ENCODE assay signal across 9 mouse cellular contexts in genomic region chr3:96236834-96237334, GRCm38 (mm10). TPM values are rescaled to one million over a fixed set of nuclear protein-coding genes. Genes with fewer than 3 reads are reported as not detected.
DNase-seq lines count a peak whose midpoint lies in the region; ATAC-seq lines count a peak whose summit lies in the region.
"Had no signal": no experiment of that assay in that cellular context is flagged by ENCODE, and none has a peak within 500 bp of the region (broad histone marks: within the 10 kb centered on the region; RNA-seq: fewer than 3 reads in every experiment).

No protein-coding gene starts in this region.

- H3K4me3 ChIP-seq in megakaryocyte, embryonic 14.5 days (replicated peaks) = peak overlapping the region; percentile 91
- peak overlapping the region; percentile 59 for H3K4me3 ChIP-seq in forebrain, embryonic 10.5 days
- H3K4me3 ChIP-seq in limb, embryonic 12.5 days (replicated peaks) = peak overlapping the region; percentile 41
- H3K4me3 ChIP-seq in stomach, embryonic 16.5 days (replicated peaks; ENCODE audit: low read length) = peak overlapping the region; percentile 58

- peak overlapping the region; percentile 93 for H3K27ac ChIP-seq in forebrain, embryonic 10.5 days
- peak overlapping the region; percentile 84 for H3K27ac ChIP-seq in limb, embryonic 12.5 days
- H3K27ac ChIP-seq in stomach, embryonic 16.5 days (ENCODE audit: low read length) = 0 out of 2 replicates have a peak overlapping the region, but pooled peaks have one; percentile 31

- peaks cover 2% of the 10 kb centered on the region for H3K36me3 ChIP-seq in megakaryocyte, embryonic 14.5 days (replicated peaks; ENCODE audit: low read length)
- H3K36me3 ChIP-seq in forebrain, embryonic 10.5 days (replicated peaks) = no peaks in the 10 kb centered on the region
- H3K36me3 ChIP-seq in limb, embryonic 12.5 days = no peaks in the 10 kb centered on the region
- H3K36me3 ChIP-seq in stomach, embryonic 16.5 days (ENCODE audit: control insufficient read depth, insufficient read depth, low read length) = no peaks in the 10 kb centered on the region

- no peaks in the 10 kb centered on the region for H3K27me3 ChIP-seq in megakaryocyte, embryonic 14.5 days (replicated peaks)
- H3K27me3 ChIP-seq in forebrain, embryonic 10.5 days (ENCODE audit: poor library complexity, severe bottlenecking) = no peaks in the 10 kb centered on the region
- H3K27me3 ChIP-seq in limb, embryonic 12.5 days = no peaks in the 10 kb centered on the region
- no peaks in the 10 kb centered on the region for H3K27me3 ChIP-seq in stomach, embryonic 16.5 days (ENCODE audit: control insufficient read depth, insufficient read depth, low read length)

- H3K4me2 ChIP-seq in limb, embryonic 12.5 days = peak overlapping the region; percentile 56
- peak overlapping the region; percentile 71 for H3K4me2 ChIP-seq in stomach, embryonic 16.5 days (ENCODE audit: low read depth, low read length)

- WGBS in forebrain, embryonic 10.5 days = 86% methylated on average over 4 of the region's 4 CpGs
- WGBS in limb, embryonic 12.5 days = 72% methylated on average over 4 of the region's 4 CpGs
- 75% methylated on average over 4 of the region's 4 CpGs for WGBS in stomach, embryonic 16.5 days

- H3K4me1 ChIP-seq in megakaryocyte, embryonic 14.5 days = peaks cover 38% of the 10 kb centered on the region
- peaks cover 28% of the 10 kb centered on the region for H3K4me1 ChIP-seq in forebrain, embryonic 10.5 days
- peaks cover 20% of the 10 kb centered on the region for H3K4me1 ChIP-seq in limb, embryonic 12.5 days (replicated peaks)
- peaks cover 19% of the 10 kb centered on the region for H3K4me1 ChIP-seq in stomach, embryonic 16.5 days (ENCODE audit: control insufficient read depth, insufficient read depth, low read length)

- peak overlapping the region; percentile 66 for H3K9ac ChIP-seq in limb, embryonic 12.5 days (replicated peaks)
- peak overlapping the region; percentile 77 for H3K9ac ChIP-seq in stomach, embryonic 16.5 days (ENCODE audit: low read length)

- ATAC-seq in megakaryocyte, adult 5-6 weeks (ENCODE audit: poor library complexity, severe bottlenecking) = no peak
- ATAC-seq in limb, embryonic 12.5 days (ENCODE audit: insufficient number of reproducible peaks, insufficient read depth, low FRiP score, low TSS enrichment, low read depth) = no peak
- ATAC-seq in stomach, embryonic 16.5 days (ENCODE audit: insufficient read depth, low FRiP score) = no peak

- no peaks in the 10 kb centered on the region for H3K9me3 ChIP-seq in megakaryocyte, embryonic 14.5 days
- H3K9me3 ChIP-seq in forebrain, embryonic 10.5 days = no peaks in the 10 kb centered on the region
- H3K9me3 ChIP-seq in limb, embryonic 12.5 days = no peaks in the 10 kb centered on the region
- no peaks in the 10 kb centered on the region for H3K9me3 ChIP-seq in stomach, embryonic 16.5 days (replicated peaks; ENCODE audit: control insufficient read depth, low read length)

- DNase-seq in forebrain, embryonic 10.5 days (ENCODE audit: extremely low spot score, low spot score) = peak; percentile 38
- no peak for DNase-seq in layer of hippocampus, adult 9-11 months
- no peak for DNase-seq in lung, adult 18-20 months
- DNase-seq: right cerebral cortex, adult 18-20 months had no signal

RNA-seq across cellular contexts. Expression of gene Hist2h3c2, which starts 2.0 kb away (rescaled TPM):
- 50.2 and 139 TPM in 2 replicates for polyA plus RNA-seq in megakaryocyte, embryonic 14.5 days (2012; ENCODE audit: insufficient read depth, low replicate concordance)
- 319 and 351 TPM in 2 replicates for total RNA-seq in megakaryocyte, adult 5-6 weeks (2015)
- 146 and 157 TPM in 2 replicates for total RNA-seq in megakaryocyte, adult 5-6 weeks (2017)
- 5.9 and 6.4 TPM in 2 replicates for polyA plus RNA-seq in forebrain, embryonic 10.5 days (2016; fragmentation: Nextera tagmentation; extraction: Ambion mirVana)
- 9.0 and 11.9 TPM in 2 replicates for polyA plus RNA-seq in limb, embryonic 12.5 days (2016; fragmentation: Nextera tagmentation; extraction: Ambion mirVana)
- polyA plus RNA-seq in stomach, embryonic 16.5 days (2015; fragmentation: Nextera tagmentation; extraction: Ambion mirVana) = 2.6 TPM in 1 of 2 replicates, not detected in the other

RNA-seq across cellular contexts. Expression of gene Hist2h2aa2, which starts 3.2 kb away (rescaled TPM):
- 947 and 1,036 TPM in 2 replicates for polyA plus RNA-seq in megakaryocyte, embryonic 14.5 days (2012; ENCODE audit: insufficient read depth, low replicate concordance)
- 98.2 and 115 TPM in 2 replicates for total RNA-seq in megakaryocyte, adult 5-6 weeks (2015)
- not detected in 2 replicates for total RNA-seq in megakaryocyte, adult 5-6 weeks (2017)
- 19.2 and 34.4 TPM in 2 replicates for polyA plus RNA-seq in forebrain, embryonic 10.5 days (2016; fragmentation: Nextera tagmentation; extraction: Ambion mirVana)
- 50.0 and 66.0 TPM in 2 replicates for polyA plus RNA-seq in limb, embryonic 12.5 days (2016; fragmentation: Nextera tagmentation; extraction: Ambion mirVana)
- 49.4 and 53.3 TPM in 2 replicates for polyA plus RNA-seq in stomach, embryonic 16.5 days (2015; fragmentation: Nextera tagmentation; extraction: Ambion mirVana)

RNA-seq across cellular contexts. Expression of gene Hist2h2aa1, which starts 8.4 kb away (rescaled TPM):
- 57.2 and 67.0 TPM in 2 replicates for polyA plus RNA-seq in megakaryocyte, embryonic 14.5 days (2012; ENCODE audit: insufficient read depth, low replicate concordance)
- total RNA-seq in megakaryocyte, adult 5-6 weeks (2015) = not detected in 2 replicates
- 12,468 and 14,692 TPM in 2 replicates for total RNA-seq in megakaryocyte, adult 5-6 weeks (2017)
- polyA plus RNA-seq in forebrain, embryonic 10.5 days (2016; fragmentation: Nextera tagmentation; extraction: Ambion mirVana) = 8.1 and 16.6 TPM in 2 replicates
- polyA plus RNA-seq in limb, embryonic 12.5 days (2016; fragmentation: Nextera tagmentation; extraction: Ambion mirVana) = 17.4 and 36.2 TPM in 2 replicates
- 19.4 and 20.8 TPM in 2 replicates for polyA plus RNA-seq in stomach, embryonic 16.5 days (2015; fragmentation: Nextera tagmentation; extraction: Ambion mirVana)

RNA-seq across cellular contexts. Expression of gene Hist2h3c1, which starts 9.6 kb away (rescaled TPM):
- not detected in 2 replicates for polyA plus RNA-seq in megakaryocyte, embryonic 14.5 days (2012; ENCODE audit: insufficient read depth, low replicate concordance)
- 17.8 and 20.2 TPM in 2 replicates for total RNA-seq in megakaryocyte, adult 5-6 weeks (2015)
- total RNA-seq in megakaryocyte, adult 5-6 weeks (2017) = 2.8 TPM in 1 of 2 replicates, not detected in the other
- polyA plus RNA-seq in forebrain, embryonic 10.5 days (2016; fragmentation: Nextera tagmentation; extraction: Ambion mirVana) = 0.86 TPM in 1 of 2 replicates, not detected in the other
- polyA plus RNA-seq in limb, embryonic 12.5 days (2016; fragmentation: Nextera tagmentation; extraction: Ambion mirVana) = 0.35 TPM in 1 of 2 replicates, not detected in the other
- 1.3 and 2.1 TPM in 2 replicates for polyA plus RNA-seq in stomach, embryonic 16.5 days (2015; fragmentation: Nextera tagmentation; extraction: Ambion mirVana)
- total RNA-seq: left cerebral cortex, postnatal 14 days had no signal

RNA-seq across cellular contexts. Expression of gene Hist2h2be, which starts 16.0 kb away (rescaled TPM):
- polyA plus RNA-seq in megakaryocyte, embryonic 14.5 days (2012; ENCODE audit: insufficient read depth, low replicate concordance) = 0.10 TPM in 1 of 2 replicates, not detected in the other
- total RNA-seq in megakaryocyte, adult 5-6 weeks (2015) = 10.2 and 11.9 TPM in 2 replicates
- 14.8 and 14.9 TPM in 2 replicates for total RNA-seq in megakaryocyte, adult 5-6 weeks (2017)
- polyA plus RNA-seq in forebrain, embryonic 10.5 days (2016; fragmentation: Nextera tagmentation; extraction: Ambion mirVana) = 12.8 and 15.5 TPM in 2 replicates
- 9.9 and 10.4 TPM in 2 replicates for polyA plus RNA-seq in limb, embryonic 12.5 days (2016; fragmentation: Nextera tagmentation; extraction: Ambion mirVana)
- 9.3 and 10.6 TPM in 2 replicates for polyA plus RNA-seq in stomach, embryonic 16.5 days (2015; fragmentation: Nextera tagmentation; extraction: Ambion mirVana)

Comparison
In these comparisons a context has a peak if more than half of its experiments do, and no peak if none do; other contexts are left out.
1. H3K4me3 ChIP-seq: peak in every context shown above with its lines; median percentile 91 in megakaryocyte, embryonic 14.5 days; 59 in forebrain, embryonic 10.5 days; 58 in stomach, embryonic 16.5 days; 41 in limb, embryonic 12.5 days.
2. H3K27ac ChIP-seq: peak in every context shown above with its lines; median percentile 93 in forebrain, embryonic 10.5 days; 84 in limb, embryonic 12.5 days; 31 in stomach, embryonic 16.5 days.
3. RNA of gene Hist2h2aa2, which starts 3.2 kb away (polyA plus RNA-seq): 947 to 1,036 TPM in megakaryocyte, embryonic 14.5 days; 50.0 to 66.0 TPM in limb, embryonic 12.5 days, 49.4 to 53.3 TPM in stomach, embryonic 16.5 days and 19.2 to 34.4 TPM in forebrain, embryonic 10.5 days; every median in the first group is over 10 times any median in the second.